Mouse (Mus musculus): ENCODE measurements around the gene Vmn2r66.

Vmn2r66 gene

DNA sequence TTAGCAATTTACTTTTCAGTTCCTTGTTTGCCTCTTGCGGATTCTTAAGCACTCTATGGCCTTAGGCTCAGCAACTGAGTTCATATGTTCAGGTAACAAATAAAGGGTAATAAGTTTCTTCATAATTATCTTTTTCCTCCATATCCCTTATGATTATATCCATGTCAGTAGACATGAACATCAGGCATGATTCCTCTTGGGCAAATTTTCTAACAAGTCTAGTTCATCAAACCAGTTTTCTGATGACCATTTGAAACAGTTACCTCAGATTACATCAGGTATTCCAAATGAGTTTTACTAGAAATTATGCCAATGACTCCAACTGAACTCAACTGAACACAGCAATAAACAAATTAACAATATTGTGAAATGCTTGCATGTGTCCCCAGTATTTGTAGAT, at the start of gene Vmn2r66:
Gene Vmn2r66 (minus strand): TSS at position 101 of the 400 bp plus-strand sequence.
- in situ Hi-C loops (cut with MboI, MseI): no loop called here

DNA sequence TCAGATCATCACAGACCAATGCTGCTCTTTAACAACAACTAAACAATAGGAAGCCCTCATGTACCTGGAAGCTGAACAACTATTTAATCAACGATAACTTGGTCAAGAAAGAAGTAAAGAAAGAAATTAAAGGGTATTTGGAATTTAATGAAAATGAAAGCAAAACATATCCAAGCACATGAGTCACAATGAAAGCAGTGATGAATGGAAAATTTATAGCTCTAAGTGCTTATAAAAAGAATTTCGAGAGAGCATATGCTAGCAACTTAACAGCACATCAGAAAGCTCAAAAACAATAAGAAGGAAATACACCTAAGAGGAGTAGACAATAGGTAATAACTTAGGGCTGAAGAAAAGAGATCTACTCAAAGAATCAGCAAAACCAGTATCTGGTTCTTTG, 15.4 kb downstream of the Vmn2r66 start:
- in situ Hi-C loops (cut with MboI, MseI): no loop called here

DNA sequence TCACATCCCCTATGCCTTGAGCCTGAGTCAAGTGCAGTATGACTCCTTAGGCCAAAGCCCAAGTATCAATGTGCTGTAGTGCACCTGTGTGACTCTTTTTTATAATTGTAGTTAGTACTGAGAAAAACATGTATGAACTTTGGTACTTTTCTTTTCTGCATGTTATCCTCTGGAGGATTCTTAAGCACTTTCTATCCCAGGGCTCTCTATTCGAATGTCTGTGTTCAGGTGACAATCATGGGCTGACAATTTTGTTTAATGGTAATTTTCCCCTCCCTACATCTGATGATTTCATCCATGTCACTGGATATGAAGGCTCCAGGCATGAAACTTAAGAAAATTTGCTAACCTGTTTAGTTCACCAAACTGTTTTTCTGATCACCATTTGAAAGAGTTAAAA, 48.1 kb downstream of the Vmn2r66 start, which contains the start of gene Vmn2r65:
Gene Vmn2r65 (minus strand): TSS at position 101 of the 400 bp plus-strand sequence.
- in situ Hi-C loops (cut with MboI, MseI): no loop called here

All from T-helper 17 cell (primary cell).